Mouse (Mus musculus) heart, adult 2 months (tissue): ENCODE results near the gene 4930512M02Rik.

ENCODE experiments used
- CTCF ChIP-seq: fragments of 200-600 bp; IDR thresholded peaks from 2 replicates; pipeline ENCODE4 v1.8.1; 2022; ENCODE audit warnings: antibody characterized with exemption, mild to moderate bottlenecking, moderate library complexity
- EP300 ChIP-seq: fragments of 200-500 bp; IDR thresholded peaks from 2 replicates; pipeline ENCODE4 v1.6.1; 2011; ENCODE audit warnings: low read depth, low read length, control low read depth; ENCODE audit not compliant: insufficient read depth
- POLR2A ChIP-seq: fragments of 200-500 bp; IDR thresholded peaks from 2 replicates; pipeline ENCODE4 v1.6.1; 2011; ENCODE audit warnings: mild to moderate bottlenecking, low read depth, low read length, control low read depth; ENCODE audit not compliant: insufficient read depth

- TF ChIP-seq CTCF = no peak
- no peak for TF ChIP-seq POLR2A
- no peak for TF ChIP-seq EP300
Observed at GRCm38 (mm10) chr11:11624073-11624705, 3.4 kb downstream of the 4930512M02Rik start.
